ENCODE assay signal across 9 mouse cellular contexts in genomic region chr11:3879836-3880235, GRCm38 (mm10). TPM values are rescaled to one million over a fixed set of nuclear protein-coding genes. Genes with fewer than 3 reads are reported as not detected.
A peak's percentile ranks its signal among the peaks of the same experiment; 100 is the strongest.
DNase-seq lines count a peak whose midpoint lies in the region; ATAC-seq and TF ChIP-seq lines count a peak whose summit lies in the region.
"Had no signal": no experiment of that assay in that cellular context is flagged by ENCODE, and none has a peak within 500 bp of the region (broad histone marks: within the 10 kb centered on the region; RNA-seq: fewer than 3 reads in every experiment).

No protein-coding gene starts in this region.

- TF ChIP-seq CTCF in bone marrow macrophage, adult 2 months (IDR thresholded peaks at IDR 0.05; ENCODE audit: low read depth, low read length): peak; percentile 50; the same call in 1 of the 2 replicates

- DNase-seq in heart, adult 18-20 months: peak; percentile 52 to 88
- no peak for DNase-seq in heart, postnatal 25 days (ENCODE audit: low spot score)
- DNase-seq in heart, postnatal 4 days: peak; percentile 80
- peak; percentile 77 for DNase-seq in left cerebral cortex, adult 11 months (ENCODE audit: low spot score)
- peak; percentile 31 to 76 for DNase-seq in spleen, postnatal 10 days (ENCODE audit: low spot score in 2 of 2)

- intact Hi-C loops in heart, postnatal 25 days (cut with DNase I): loop anchor here (1.0 to 10.0 kb wide), 5 partner anchors 35 to 405 kb away; partner anchors contain the start of gene Slc35e4

- peak; percentile 79; the same call in 1 of the 2 replicates for ATAC-seq in erythroblast, adult 5-6 weeks (replicated peaks; ENCODE audit: low FRiP score, poor library complexity, severe bottlenecking)
- peak; percentile 86 for ATAC-seq in megakaryocyte, adult 5-6 weeks (ENCODE audit: poor library complexity, severe bottlenecking)

- no peak for TF ChIP-seq POLR2A in bone marrow macrophage, adult 2 months (IDR thresholded peaks at IDR 0.05; ENCODE audit: borderline replicate concordance, low read depth, low read length)

- no peak overlapping the region for H3K27ac ChIP-seq in bone marrow macrophage, adult 2 months (ENCODE audit: insufficient read depth, low read depth, low read length)
- H3K27ac ChIP-seq: midbrain, embryonic 12.5 days had no signal

- H3K4me3 ChIP-seq in bone marrow macrophage, adult 2 months (ENCODE audit: insufficient read depth, low read length): no peak overlapping the region
- H3K4me3 ChIP-seq: midbrain, embryonic 12.5 days had no signal

- peaks cover 19% of the 10 kb centered on the region for H3K4me1 ChIP-seq in bone marrow macrophage, adult 2 months (ENCODE audit: control insufficient read depth, insufficient read depth, low read length)
- H3K4me1 ChIP-seq: midbrain, embryonic 12.5 days had no signal

RNA-seq across cellular contexts. Expression of gene 4921536K21Rik, which starts 15.1 kb away (rescaled TPM):
- under 1 TPM; 0.55 to 0.64 TPM for total RNA-seq in heart, adult 18-20 months (2021)
- total RNA-seq in heart, postnatal 25 days (2021): under 1 TPM; 0.42 to 0.96 TPM
- 0.21 and 0.31 TPM in 2 replicates for polyA plus RNA-seq in bone marrow macrophage, adult 2 months (2012; ENCODE audit: insufficient read depth, insufficient read length, missing spikeins)
- not detected in 2 replicates for total RNA-seq in erythroblast, adult 5-6 weeks (2015; ENCODE audit: low replicate concordance)
- total RNA-seq in erythroblast, adult 5-6 weeks (2017; ENCODE audit: low replicate concordance): not detected in 2 replicates
- under 1 TPM; 0.14 to 0.17 TPM for total RNA-seq in heart, postnatal 4 days (2021)
- 0.09 TPM in 1 of 2 replicates, not detected in the other for total RNA-seq in megakaryocyte, adult 5-6 weeks (2015)
- 0.15 TPM in 1 of 2 replicates, not detected in the other for total RNA-seq in megakaryocyte, adult 5-6 weeks (2017)

RNA-seq across cellular contexts. Expression of gene Dusp18, which starts 15.2 kb away (rescaled TPM):
- 10 to 100 TPM; 28.3 to 28.6 TPM for total RNA-seq in heart, adult 18-20 months (2021)
- 10 to 100 TPM; 24.8 to 45.0 TPM for total RNA-seq in heart, postnatal 25 days (2021)
- 1.9 and 2.2 TPM in 2 replicates for polyA plus RNA-seq in bone marrow macrophage, adult 2 months (2012; ENCODE audit: insufficient read depth, insufficient read length, missing spikeins)
- total RNA-seq in erythroblast, adult 5-6 weeks (2015; ENCODE audit: low replicate concordance): not detected in 2 replicates
- 0.09 TPM in 1 of 2 replicates, not detected in the other for total RNA-seq in erythroblast, adult 5-6 weeks (2017; ENCODE audit: low replicate concordance)
- 10 to 100 TPM; 21.5 to 24.4 TPM for total RNA-seq in heart, postnatal 4 days (2021)
- total RNA-seq in megakaryocyte, adult 5-6 weeks (2015): 0.41 and 0.49 TPM in 2 replicates
- total RNA-seq in megakaryocyte, adult 5-6 weeks (2017): 0.08 and 0.44 TPM in 2 replicates

RNA-seq across cellular contexts. Expression of gene Osbp2, which starts 16.1 kb away (rescaled TPM):
- 10 to 100 TPM; 17.9 to 20.3 TPM for total RNA-seq in heart, adult 18-20 months (2021)
- 10 to 100 TPM in 1 of 2 experiments, 1 to 10 TPM in 1; 9.8 to 11.4 TPM for total RNA-seq in heart, postnatal 25 days (2021)
- polyA plus RNA-seq in bone marrow macrophage, adult 2 months (2012; ENCODE audit: insufficient read depth, insufficient read length, missing spikeins): 0.59 and 0.87 TPM in 2 replicates
- total RNA-seq in erythroblast, adult 5-6 weeks (2015; ENCODE audit: low replicate concordance): not detected in 2 replicates
- total RNA-seq in erythroblast, adult 5-6 weeks (2017; ENCODE audit: low replicate concordance): not detected in 2 replicates
- 1 to 10 TPM; 5.4 to 6.1 TPM for total RNA-seq in heart, postnatal 4 days (2021)
- total RNA-seq in megakaryocyte, adult 5-6 weeks (2015): 0.25 TPM in 1 of 2 replicates, not detected in the other
- total RNA-seq in megakaryocyte, adult 5-6 weeks (2017): not detected in 2 replicates

RNA-seq across cellular contexts. Expression of gene Slc35e4, which starts 34.6 kb away (rescaled TPM):
- 1 to 10 TPM; 3.5 TPM for total RNA-seq in heart, adult 18-20 months (2021)
- 1 to 10 TPM; 4.4 to 5.7 TPM for total RNA-seq in heart, postnatal 25 days (2021)
- polyA plus RNA-seq in bone marrow macrophage, adult 2 months (2012; ENCODE audit: insufficient read depth, insufficient read length, missing spikeins): 9.6 and 9.7 TPM in 2 replicates
- 0.38 and 0.63 TPM in 2 replicates for total RNA-seq in erythroblast, adult 5-6 weeks (2015; ENCODE audit: low replicate concordance)
- not detected in 2 replicates for total RNA-seq in erythroblast, adult 5-6 weeks (2017; ENCODE audit: low replicate concordance)
- total RNA-seq in heart, postnatal 4 days (2021): 1 to 10 TPM; 3.6 to 4.0 TPM
- total RNA-seq in megakaryocyte, adult 5-6 weeks (2015): 4.0 and 4.1 TPM in 2 replicates
- total RNA-seq in megakaryocyte, adult 5-6 weeks (2017): 7.4 and 7.9 TPM in 2 replicates

RNA-seq across cellular contexts. Expression of gene Tcn2, which starts 52.1 kb away (rescaled TPM):
- 10 to 100 TPM; 37.9 to 50.5 TPM for total RNA-seq in heart, adult 18-20 months (2021)
- total RNA-seq in heart, postnatal 25 days (2021): 10 to 100 TPM; 41.3 to 41.7 TPM
- polyA plus RNA-seq in bone marrow macrophage, adult 2 months (2012; ENCODE audit: insufficient read depth, insufficient read length, missing spikeins): 107 and 117 TPM in 2 replicates
- 33.4 and 50.3 TPM in 2 replicates for total RNA-seq in erythroblast, adult 5-6 weeks (2015; ENCODE audit: low replicate concordance)
- 12.0 and 20.8 TPM in 2 replicates for total RNA-seq in erythroblast, adult 5-6 weeks (2017; ENCODE audit: low replicate concordance)
- 10 to 100 TPM; 38.8 to 40.6 TPM for total RNA-seq in heart, postnatal 4 days (2021)
- 108 and 109 TPM in 2 replicates for total RNA-seq in megakaryocyte, adult 5-6 weeks (2015)
- total RNA-seq in megakaryocyte, adult 5-6 weeks (2017): 57.0 and 66.9 TPM in 2 replicates

Comparison
In these comparisons a context has a peak if more than half of its experiments do, and no peak if none do; other contexts are left out.
1. RNA of gene Dusp18, which starts 15.2 kb away (total RNA-seq): 24.8 to 45.0 TPM in heart, postnatal 25 days, 28.3 to 28.6 TPM in heart, adult 18-20 months and 21.5 to 24.4 TPM in heart, postnatal 4 days; 0.08 to 0.49 TPM in megakaryocyte, adult 5-6 weeks and 0.09 TPM in erythroblast, adult 5-6 weeks; every median in the first group is over 10 times any median in the second.
2. RNA of gene Osbp2, which starts 16.1 kb away (total RNA-seq): 17.9 to 20.3 TPM in heart, adult 18-20 months, 9.8 to 11.4 TPM in heart, postnatal 25 days and 5.4 to 6.1 TPM in heart, postnatal 4 days; 0.25 TPM in megakaryocyte, adult 5-6 weeks and not detected in erythroblast, adult 5-6 weeks; every median in the first group is over 4 times any median in the second.